Mouse (Mus musculus): ENCODE measurements at regions not wholly inside any gene's neighbourhood (a gene's known extent, or its start where the extent isn't known, plus 50 kb on each side); places are given as distances from the start of the nearest gene placed in this dataset.
"Not testable (repeated sequence)": the region's sequence is repeated elsewhere in the genome, so short reads cannot be mapped to it uniquely, and the experiment has no call there.

- H3K27me3 ChIP-seq (ENCODE audit: control insufficient read depth, insufficient read depth, low read length); H3K36me3 ChIP-seq (ENCODE audit: control insufficient read depth, insufficient read depth, low read length); H3K4me2 ChIP-seq (ENCODE audit: low read depth, low read length); H3K9ac ChIP-seq (replicated peaks; ENCODE audit: low read depth, low read length); H3K27ac ChIP-seq (ENCODE audit: low read depth, low read length); H3K4me1 ChIP-seq (ENCODE audit: control insufficient read depth, insufficient read depth, low read length); ATAC-seq (ENCODE audit: low read depth); H3K4me3 ChIP-seq (ENCODE audit: low read depth, low read length); H3K9me3 ChIP-seq (ENCODE audit: control insufficient read depth, low read length): not testable (repeated sequence)
- 91% methylated on average over 3 of the region's 3 CpGs for WGBS
These were observed 83.4 kb upstream of the Gm49339 start for GRCm38 (mm10) chr10:51397016-51397415.

GRCm38 (mm10) chr10:51405141-51405540, 75.3 kb upstream of the Gm49339 start:
- Histone ChIP-seq H3K36me3 (ENCODE audit: control insufficient read depth, insufficient read depth, low read length) (no peaks in the 10 kb centered on the region), H3K9me3 (ENCODE audit: control insufficient read depth, low read length) (no peaks in the 10 kb centered on the region), H3K27ac (ENCODE audit: low read depth, low read length) (no peak overlapping the region), H3K4me2 (ENCODE audit: low read depth, low read length) (no peak overlapping the region), H3K4me1 (ENCODE audit: control insufficient read depth, insufficient read depth, low read length) (no peaks in the 10 kb centered on the region), H3K9ac (replicated peaks; ENCODE audit: low read depth, low read length) (no peak overlapping the region), H3K27me3 (ENCODE audit: control insufficient read depth, insufficient read depth, low read length) (no peaks in the 10 kb centered on the region), H3K4me3 (ENCODE audit: low read depth, low read length) (no peak overlapping the region)
- 6% methylated on average over 9 of the region's 9 CpGs for WGBS
- peak; percentile 84; the same call in 1 of the 2 replicates for ATAC-seq (ENCODE audit: low read depth)

- H3K4me3 ChIP-seq (ENCODE audit: low read depth, low read length) = no peak overlapping the region
- H3K9me3 ChIP-seq (ENCODE audit: control insufficient read depth, low read length) = no peaks in the 10 kb centered on the region
- no peak for ATAC-seq (ENCODE audit: low read depth)
- H3K4me1 ChIP-seq (ENCODE audit: control insufficient read depth, insufficient read depth, low read length) = no peaks in the 10 kb centered on the region
- no peak overlapping the region for H3K27ac ChIP-seq (ENCODE audit: low read depth, low read length)
- no peak overlapping the region for H3K9ac ChIP-seq (replicated peaks; ENCODE audit: low read depth, low read length)
- no peak overlapping the region for H3K4me2 ChIP-seq (ENCODE audit: low read depth, low read length)
- no peaks in the 10 kb centered on the region for H3K36me3 ChIP-seq (ENCODE audit: control insufficient read depth, insufficient read depth, low read length)
- no peaks in the 10 kb centered on the region for H3K27me3 ChIP-seq (ENCODE audit: control insufficient read depth, insufficient read depth, low read length)
These were observed 67.6 kb upstream of the Gm49339 start for GRCm38 (mm10) chr10:51412795-51413194.

- Histone ChIP-seq H3K36me3 (ENCODE audit: control insufficient read depth, insufficient read depth, low read length) (no peaks in the 10 kb centered on the region), H3K27me3 (ENCODE audit: control insufficient read depth, insufficient read depth, low read length) (no peaks in the 10 kb centered on the region), H3K9me3 (ENCODE audit: control insufficient read depth, low read length) (no peaks in the 10 kb centered on the region), H3K9ac (replicated peaks; ENCODE audit: low read depth, low read length) (no peak overlapping the region), H3K4me1 (ENCODE audit: control insufficient read depth, insufficient read depth, low read length) (no peaks in the 10 kb centered on the region), H3K27ac (ENCODE audit: low read depth, low read length) (no peak overlapping the region), H3K4me2 (ENCODE audit: low read depth, low read length) (no peak overlapping the region), H3K4me3 (ENCODE audit: low read depth, low read length) (no peak overlapping the region)
- no peak for ATAC-seq (ENCODE audit: low read depth)
- WGBS = 79% methylated on average over 1 of the region's 1 CpGs
These were observed 65.9 kb upstream of the Gm49339 start for GRCm38 (mm10) chr10:51414512-51414911.

GRCm38 (mm10) chr10:51416723-51417122, 63.7 kb upstream of the Gm49339 start:
- Histone ChIP-seq H3K9me3 (ENCODE audit: control insufficient read depth, low read length) (no peaks in the 10 kb centered on the region), H3K9ac (replicated peaks; ENCODE audit: low read depth, low read length) (no peak overlapping the region), H3K4me2 (ENCODE audit: low read depth, low read length) (no peak overlapping the region), H3K36me3 (ENCODE audit: control insufficient read depth, insufficient read depth, low read length) (no peaks in the 10 kb centered on the region), H3K4me3 (ENCODE audit: low read depth, low read length) (no peak overlapping the region), H3K4me1 (ENCODE audit: control insufficient read depth, insufficient read depth, low read length) (no peaks in the 10 kb centered on the region), H3K27ac (ENCODE audit: low read depth, low read length) (no peak overlapping the region), H3K27me3 (ENCODE audit: control insufficient read depth, insufficient read depth, low read length) (no peaks in the 10 kb centered on the region)
- no peak for ATAC-seq (ENCODE audit: low read depth)

- Histone ChIP-seq H3K36me3 (ENCODE audit: control insufficient read depth, insufficient read depth, low read length) (no peaks in the 10 kb centered on the region), H3K4me3 (ENCODE audit: low read depth, low read length) (no peak overlapping the region), H3K27me3 (ENCODE audit: control insufficient read depth, insufficient read depth, low read length) (no peaks in the 10 kb centered on the region), H3K27ac (ENCODE audit: low read depth, low read length) (no peak overlapping the region), H3K9me3 (ENCODE audit: control insufficient read depth, low read length) (no peaks in the 10 kb centered on the region), H3K9ac (replicated peaks; ENCODE audit: low read depth, low read length) (no peak overlapping the region), H3K4me2 (ENCODE audit: low read depth, low read length) (no peak overlapping the region), H3K4me1 (ENCODE audit: control insufficient read depth, insufficient read depth, low read length) (no peaks in the 10 kb centered on the region)
- ATAC-seq (ENCODE audit: low read depth) = no peak
- 90% methylated on average over 3 of the region's 3 CpGs for WGBS
These were observed 63.0 kb upstream of the Gm49339 start for GRCm38 (mm10) chr10:51417221-51417911.

- 86% methylated on average over 1 of the region's 1 CpGs for WGBS
- no peak overlapping the region for H3K4me2 ChIP-seq (ENCODE audit: low read depth, low read length)
- H3K4me1 ChIP-seq (ENCODE audit: control insufficient read depth, insufficient read depth, low read length) = no peaks in the 10 kb centered on the region
- no peak overlapping the region for H3K9ac ChIP-seq (replicated peaks; ENCODE audit: low read depth, low read length)
- no peak overlapping the region for H3K4me3 ChIP-seq (ENCODE audit: low read depth, low read length)
- no peaks in the 10 kb centered on the region for H3K27me3 ChIP-seq (ENCODE audit: control insufficient read depth, insufficient read depth, low read length)
- no peak for ATAC-seq (ENCODE audit: low read depth)
- H3K27ac ChIP-seq (ENCODE audit: low read depth, low read length) = no peak overlapping the region
- no peaks in the 10 kb centered on the region for H3K9me3 ChIP-seq (ENCODE audit: control insufficient read depth, low read length)
- H3K36me3 ChIP-seq (ENCODE audit: control insufficient read depth, insufficient read depth, low read length) = no peaks in the 10 kb centered on the region
These were observed 61.9 kb upstream of the Gm49339 start for GRCm38 (mm10) chr10:51418550-51418949.

GRCm38 (mm10) chr10:51422501-51422900, 57.9 kb upstream of the Gm49339 start:
- Histone ChIP-seq H3K4me2 (ENCODE audit: low read depth, low read length) (no peak overlapping the region), H3K9ac (replicated peaks; ENCODE audit: low read depth, low read length) (no peak overlapping the region), H3K4me1 (ENCODE audit: control insufficient read depth, insufficient read depth, low read length) (no peaks in the 10 kb centered on the region), H3K9me3 (ENCODE audit: control insufficient read depth, low read length) (no peaks in the 10 kb centered on the region), H3K27me3 (ENCODE audit: control insufficient read depth, insufficient read depth, low read length) (no peaks in the 10 kb centered on the region), H3K36me3 (ENCODE audit: control insufficient read depth, insufficient read depth, low read length) (no peaks in the 10 kb centered on the region), H3K4me3 (ENCODE audit: low read depth, low read length) (no peak overlapping the region), H3K27ac (ENCODE audit: low read depth, low read length) (no peak overlapping the region)
- WGBS = 82% methylated on average over 1 of the region's 1 CpGs
- ATAC-seq (ENCODE audit: low read depth) = no peak
